Mouse (Mus musculus): Measurements from ENCODE around the gene Angptl8.

DNA sequence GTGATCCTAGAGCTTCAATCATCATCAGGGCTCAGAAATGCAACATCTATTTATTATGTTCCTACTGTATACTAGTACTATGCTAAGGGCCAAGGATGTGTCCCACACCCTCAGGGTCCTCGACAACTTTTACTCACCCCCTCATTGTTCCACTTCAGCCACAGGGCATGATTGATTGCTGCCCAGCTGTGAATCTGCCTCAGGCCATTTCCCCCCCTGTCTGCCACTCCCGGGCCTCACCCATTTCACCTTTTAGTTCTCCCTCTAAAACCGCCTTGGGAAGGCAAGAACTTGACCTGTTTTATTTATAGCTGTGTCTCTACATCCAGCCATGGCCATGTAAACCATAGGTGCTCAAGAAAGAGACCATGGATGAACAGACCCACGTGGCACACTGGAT is 11.4 kb upstream of the Angptl8 start:
- TF ChIP-seq CTCF (IDR thresholded peaks at IDR 0.05; ENCODE audit: borderline replicate concordance, insufficient read depth, low read depth, low read length) (no peak), POLR2A (IDR thresholded peaks at IDR 0.05; ENCODE audit: borderline replicate concordance, insufficient read depth, low read length) (no peak)

Data from cerebellum, adult 2 months (tissue).